Mouse (Mus musculus) forebrain, embryonic 12.5 days (tissue): ENCODE measurements around the gene Npy5r. TPM values are rescaled to one million over a fixed set of nuclear protein-coding genes. Genes with fewer than 3 reads are reported as not detected.

Experiments used
- ATAC-seq: fragments of 200-750 bp; cut with Nextera tagmentation; 2 replicates; pipeline ENCODE4 v1.8.0; 2017; ENCODE audit warnings: moderate TSS enrichment; ENCODE audit not compliant: low FRiP score
- H3K27ac ChIP-seq: fragments of 300-500 bp; sonication (generic); 2 replicates; pipeline ENCODE4 v1.5.1; 2016; ENCODE audit warnings: mild to moderate bottlenecking
- H3K27me3 ChIP-seq: fragments of 300-500 bp; sonication (generic); 2 replicates; pipeline ENCODE4 v1.6.1; 2016; ENCODE audit warnings: mild to moderate bottlenecking
- H3K36me3 ChIP-seq: fragments of 300-500 bp; sonication (generic); replicated peaks from 2 replicates; pipeline ENCODE4 v1.6.1; 2016; ENCODE audit warnings: mild to moderate bottlenecking
- H3K4me1 ChIP-seq: fragments of 300-500 bp; sonication (generic); 2 replicates; pipeline ENCODE4 v1.6.1; 2016
- H3K4me2 ChIP-seq: fragments of 300-500 bp; sonication (generic); 2 replicates; pipeline ENCODE4 v1.6.1; 2016; ENCODE audit warnings: mild to moderate bottlenecking, moderate library complexity
- H3K4me3 ChIP-seq: fragments of 300-500 bp; sonication (generic); replicated peaks from 2 replicates; pipeline ENCODE4 v1.5.1; 2016; ENCODE audit warnings: mild to moderate bottlenecking
- H3K9ac ChIP-seq: fragments of 300-500 bp; sonication (generic); 2 replicates; pipeline ENCODE4 v1.6.1; 2016; ENCODE audit warnings: mild to moderate bottlenecking
- H3K9me3 ChIP-seq: fragments of 300-500 bp; sonication (generic); 2 replicates; pipeline ENCODE4 v1.6.1; 2016
- WGBS: fragments of 180-500 bp; shearing (Covaris S2); methylation state at CpG from one replicate; pipeline ENCODE4 v1.1.7; 2016; 5-methylcytosine and 5-hydroxymethylcytosine counted together
- polyA plus RNA-seq: library from polyadenylated mRNA; unstranded; fragments of >200 nt; fragmentation: Nextera tagmentation; extraction: Ambion mirVana; gene quantifications from 2 replicates; pipeline ENCODE4 v1.2.1, GENCODE M21; 2016

The Npy5r gene
- polyA plus RNA-seq, 1 experiment from 2014 or later, result not detected

DNA sequence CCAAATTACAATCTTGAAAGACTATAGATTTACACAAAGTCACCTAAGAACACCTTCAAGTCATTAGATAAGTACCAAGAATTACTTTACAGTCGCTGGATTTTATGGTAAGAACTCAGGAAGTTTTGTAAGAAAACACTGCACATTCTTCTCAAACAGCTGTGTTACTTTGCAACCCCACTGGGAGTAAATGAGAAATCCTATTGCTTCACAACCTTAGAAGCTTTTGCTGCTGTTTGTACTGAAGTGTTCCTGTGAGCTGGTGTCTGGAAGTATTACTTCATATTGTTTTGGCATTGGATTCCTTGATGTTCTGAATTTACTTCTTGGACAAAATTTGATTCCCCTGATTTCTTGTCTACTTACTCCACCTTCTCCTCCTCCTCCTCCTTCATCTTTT is 57.2 kb downstream of the Npy5r start:
- Histone ChIP-seq H3K27ac (no peak overlapping the region), H3K4me3 (no peak overlapping the region), H3K4me2 (no peak overlapping the region), H3K9me3 (no peaks in the 10 kb centered on the region), H3K4me1 (no peaks in the 10 kb centered on the region), H3K36me3 (no peaks in the 10 kb centered on the region), H3K27me3 (no peaks in the 10 kb centered on the region), H3K9ac (no peak overlapping the region)
- ATAC-seq, result no peak
- WGBS, result 70% methylated on average over 1 of the region's 1 CpGs

Other genes starting within 250 kb of the Npy5r start
- 14.3 and 15.5 TPM in 2 replicates for gene Tma16, start 201.6 kb downstream of the Npy5r start, polyA plus RNA-seq
- not detected in 2 replicates for gene Tktl2, start 176.4 kb downstream of the Npy5r start, polyA plus RNA-seq
- 1.2 TPM in 2 replicates for gene Npy1r, start 9.1 kb upstream of the Npy5r start, polyA plus RNA-seq
- 3.5 and 4.3 TPM in 2 replicates for gene Naf1, start 172.1 kb upstream of the Npy5r start, polyA plus RNA-seq